18 mouse cellular contexts compared by ENCODE assay signal in genomic region chr5:62339958-62340597, GRCm38 (mm10).
DNase-seq lines count a peak whose midpoint lies in the region; ATAC-seq lines count a peak whose summit lies in the region.
"Had no signal": no experiment of that assay in that cellular context is flagged by ENCODE, and none has a peak within 500 bp of the region (broad histone marks: within the 10 kb centered on the region; RNA-seq: fewer than 3 reads in every experiment).

No protein-coding gene starts in this region.

- DNase-seq in frontal cortex, postnatal 14 days (ENCODE audit: low spot score in 2 of 2): no peak
- DNase-seq in left cerebral cortex, postnatal 10 days (ENCODE audit: extremely low spot score in 1 of 2, low spot score in 2 of 2): peak; percentile 5 to 15
- no peak for DNase-seq in left cerebral cortex, postnatal 4 days
- DNase-seq in left cerebral cortex, postnatal 14 days (ENCODE audit: low spot score in 2 of 2): peak; percentile 16 to 37
- DNase-seq in right cerebral cortex, postnatal 25 days: peak; percentile 12
- no peak for DNase-seq in adrenal gland, postnatal 4 days (ENCODE audit: low spot score in 2 of 2)
- DNase-seq: adrenal gland, adult 8-10 months; B cell, adult 2 months; cerebellum, adult 18-20 months; cerebellum, adult 9-11 months; cerebellum, postnatal 36 days; gastrocnemius, postnatal 36 days; heart, adult 18-20 months; heart, postnatal 14 days had no signal

- intact Hi-C loops in left cerebral cortex, postnatal 10 days (cut with DNase I): no loop called here
- intact Hi-C loops in left cerebral cortex, postnatal 4 days (cut with DNase I): no loop called here
- intact Hi-C loops in left cerebral cortex, postnatal 14 days (cut with DNase I): no loop called here

- ATAC-seq in frontal cortex, adult (ENCODE audit: low TSS enrichment): peak; percentile 99
- ATAC-seq in erythroblast, adult 5-6 weeks (replicated peaks; ENCODE audit: low FRiP score, poor library complexity, severe bottlenecking): no peak
- ATAC-seq: CD4-positive, CD25-positive, alpha-beta regulatory T cell, adult 4 months; forebrain, embryonic 13.5 days had no signal

Comparison
In these comparisons a context has a peak if more than half of its experiments do, and no peak if none do; other contexts are left out.
1. DNase-seq: peak in left cerebral cortex, postnatal 10 days (2 of 2), left cerebral cortex, postnatal 14 days (2 of 2) and right cerebral cortex, postnatal 25 days (single experiment); none in frontal cortex, postnatal 14 days (0 of 2), left cerebral cortex, postnatal 4 days (single experiment) and adrenal gland, postnatal 4 days (0 of 2).